Mouse (Mus musculus): ENCODE measurements around the gene Rbm48.
A peak's percentile ranks its signal among the peaks of the same experiment; 100 is the strongest.
"Not testable (repeated sequence)": the region's sequence is repeated elsewhere in the genome, so short reads cannot be mapped to it uniquely, and the experiment has no call there.

Rbm48 gene

GRCm38 (mm10) chr5:3596399-3596766 lies at the start of gene Rbm48:
Rbm48 (minus strand) TSS chr5:3596585.
- peak; percentile 80 to 83 for DNase-seq (ENCODE audit: low spot score in 2 of 2)

- no peak for DNase-seq (ENCODE audit: low spot score in 2 of 2)
Observed at GRCm38 (mm10) chr5:3645326-3645725, 48.9 kb upstream of the Rbm48 start.

- DNase-seq (ENCODE audit: low spot score in 2 of 2), result no peak
Observed at GRCm38 (mm10) chr5:3644621-3645020, 48.2 kb upstream of the Rbm48 start.

GRCm38 (mm10) chr5:3635286-3635685 lies 38.9 kb upstream of the Rbm48 start:
- DNase-seq (ENCODE audit: low spot score in 2 of 2), result no peak

GRCm38 (mm10) chr5:3633951-3634350 lies 37.6 kb upstream of the Rbm48 start:
- DNase-seq (ENCODE audit: low spot score in 2 of 2), result no peak

- DNase-seq (ENCODE audit: low spot score in 2 of 2), result no peak
Observed at GRCm38 (mm10) chr5:3633315-3633714, 36.9 kb upstream of the Rbm48 start.

- no peak for DNase-seq (ENCODE audit: low spot score in 2 of 2)
Observed at GRCm38 (mm10) chr5:3632285-3632684, 35.9 kb upstream of the Rbm48 start.

- no peak for DNase-seq (ENCODE audit: low spot score in 2 of 2)
Observed at GRCm38 (mm10) chr5:3631512-3632271, 35.3 kb upstream of the Rbm48 start.

- no peak for DNase-seq (ENCODE audit: low spot score in 2 of 2)
Observed at GRCm38 (mm10) chr5:3630055-3630454, 33.7 kb upstream of the Rbm48 start.

- no peak for DNase-seq (ENCODE audit: low spot score in 2 of 2)
Observed at GRCm38 (mm10) chr5:3620486-3620885, 24.1 kb upstream of the Rbm48 start.

GRCm38 (mm10) chr5:3611835-3612234 lies 15.4 kb upstream of the Rbm48 start:
- not testable (repeated sequence) for DNase-seq (ENCODE audit: low spot score in 2 of 2)

GRCm38 (mm10) chr5:3609241-3609640 lies 12.9 kb upstream of the Rbm48 start:
- no peak for DNase-seq (ENCODE audit: low spot score in 2 of 2)

- DNase-seq (ENCODE audit: low spot score in 2 of 2), result no peak
Observed at GRCm38 (mm10) chr5:3607114-3607513, 10.7 kb upstream of the Rbm48 start.

- no peak for DNase-seq (ENCODE audit: low spot score in 2 of 2)
Observed at GRCm38 (mm10) chr5:3600790-3601189, 4.4 kb upstream of the Rbm48 start.

GRCm38 (mm10) chr5:3600298-3600697 lies 3.9 kb upstream of the Rbm48 start:
- no peak for DNase-seq (ENCODE audit: low spot score in 2 of 2)

GRCm38 (mm10) chr5:3598766-3599165 lies 2.4 kb upstream of the Rbm48 start:
- DNase-seq (ENCODE audit: low spot score in 2 of 2), result no peak

- DNase-seq (ENCODE audit: low spot score in 2 of 2), result no peak
Observed at GRCm38 (mm10) chr5:3597171-3597570, 786 bp upstream of the Rbm48 start.

- DNase-seq (ENCODE audit: low spot score in 2 of 2), result peak; percentile 95
Observed at GRCm38 (mm10) chr5:3595693-3596398, 539 bp downstream of the Rbm48 start, which contains the start of gene Pex1. Pex1 (plus strand) TSS chr5:3596066.

GRCm38 (mm10) chr5:3579066-3579465 lies 17.3 kb downstream of the Rbm48 start:
- DNase-seq (ENCODE audit: low spot score in 2 of 2), result no peak

- DNase-seq (ENCODE audit: low spot score in 2 of 2), result no peak
Observed at GRCm38 (mm10) chr5:3577939-3578338, 18.4 kb downstream of the Rbm48 start.

GRCm38 (mm10) chr5:3574825-3575224 lies 21.6 kb downstream of the Rbm48 start:
- DNase-seq (ENCODE audit: low spot score in 2 of 2), result no peak

GRCm38 (mm10) chr5:3571266-3571665 lies 25.1 kb downstream of the Rbm48 start, which contains the start of gene 1700109H08Rik:
1700109H08Rik (plus strand) TSS chr5:3571566.
- no peak for DNase-seq (ENCODE audit: low spot score in 2 of 2)

- DNase-seq (ENCODE audit: low spot score in 2 of 2), result no peak
Observed at GRCm38 (mm10) chr5:3554198-3554597, 42.2 kb downstream of the Rbm48 start.
